Mouse (Mus musculus) embryonic facial prominence, embryonic 13.5 days (tissue): Measurements from ENCODE around the gene 9930022D16Rik. TPM values are rescaled to one million over a fixed set of nuclear protein-coding genes. Genes with fewer than 3 reads are reported as not detected.

Source experiments
- ATAC-seq: fragments of 200-750 bp; cut with Nextera tagmentation; 2 replicates; pipeline ENCODE4 v1.8.0; 2017; ENCODE audit warnings: low read depth; ENCODE audit not compliant: insufficient number of reproducible peaks, insufficient read depth, low FRiP score, low TSS enrichment
- H3K27ac ChIP-seq: fragments of 300-500 bp; sonication (generic); 2 replicates; pipeline ENCODE4 v1.5.1; 2015; ENCODE audit warnings: moderate library complexity, mild to moderate bottlenecking, inconsistent platforms
- H3K27me3 ChIP-seq: fragments of 300-500 bp; sonication (generic); 2 replicates; pipeline ENCODE4 v1.6.1; 2015; ENCODE audit warnings: mild to moderate bottlenecking, inconsistent platforms
- H3K36me3 ChIP-seq: fragments of 300-500 bp; sonication (generic); 2 replicates; pipeline ENCODE4 v1.6.1; 2015; ENCODE audit warnings: mild to moderate bottlenecking, inconsistent platforms
- H3K4me1 ChIP-seq: fragments of 300-500 bp; sonication (generic); 2 replicates; pipeline ENCODE4 v1.6.1; 2015; ENCODE audit warnings: inconsistent platforms
- H3K4me2 ChIP-seq: fragments of 300-500 bp; sonication (generic); 2 replicates; pipeline ENCODE4 v1.6.1; 2015; ENCODE audit warnings: moderate library complexity, mild to moderate bottlenecking, inconsistent platforms
- H3K4me3 ChIP-seq: fragments of 300-500 bp; sonication (generic); 2 replicates; pipeline ENCODE4 v1.5.1; 2015; ENCODE audit warnings: mild to moderate bottlenecking, inconsistent platforms
- H3K9ac ChIP-seq: fragments of 300-500 bp; sonication (generic); 2 replicates; pipeline ENCODE4 v1.6.1; 2015; ENCODE audit warnings: mild to moderate bottlenecking, inconsistent platforms
- H3K9me3 ChIP-seq: fragments of 300-500 bp; sonication (generic); 2 replicates; pipeline ENCODE4 v1.6.1; 2016; ENCODE audit warnings: inconsistent platforms
- WGBS: fragments of 180-500 bp; shearing (Covaris S2); methylation state at CpG from one replicate; pipeline ENCODE4 v1.1.7; 2015; ENCODE audit warnings: mixed read lengths; 5-methylcytosine and 5-hydroxymethylcytosine counted together
- polyA plus RNA-seq: library from polyadenylated mRNA; unstranded; fragments of >200 nt; fragmentation: Nextera tagmentation; extraction: Ambion mirVana; gene quantifications from 2 replicates; pipeline ENCODE4 v1.2.1, GENCODE M21; 2015

The 9930022D16Rik gene
- polyA plus RNA-seq, 1 experiment from 2014 or later, result not detected

GRCm38 (mm10) chr11:109385296-109385695 is 28.4 kb upstream of the 9930022D16Rik start:
- no peaks in the 10 kb centered on the region for H3K9me3 ChIP-seq
- H3K9ac ChIP-seq, result no peak overlapping the region
- no peak overlapping the region for H3K4me3 ChIP-seq
- H3K27ac ChIP-seq, result no peak overlapping the region
- peaks cover 20% of the 10 kb centered on the region for H3K4me1 ChIP-seq
- 0 out of 2 replicates have a peak, but pooled peaks cover 3% of the 10 kb centered on the region for H3K36me3 ChIP-seq
- no peak for ATAC-seq
- WGBS, result 76% methylated on average over 8 of the region's 8 CpGs
- no peak overlapping the region for H3K4me2 ChIP-seq
- no peaks in the 10 kb centered on the region for H3K27me3 ChIP-seq

GRCm38 (mm10) chr11:109389046-109389445 is 24.7 kb upstream of the 9930022D16Rik start:
- WGBS, result 94% methylated on average over 5 of the region's 5 CpGs

GRCm38 (mm10) chr11:109391200-109391599 is 22.5 kb upstream of the 9930022D16Rik start:
- no peaks in the 10 kb centered on the region for H3K27me3 ChIP-seq
- no peak overlapping the region for H3K4me2 ChIP-seq
- H3K4me3 ChIP-seq, result no peak overlapping the region
- WGBS, result 74% methylated on average over 7 of the region's 7 CpGs
- H3K36me3 ChIP-seq, result peaks cover 28% of the 10 kb centered on the region
- H3K27ac ChIP-seq, result no peak overlapping the region
- H3K4me1 ChIP-seq, result peaks cover 3% of the 10 kb centered on the region; the same call in 1 of the 2 replicates
- no peak overlapping the region for H3K9ac ChIP-seq
- H3K9me3 ChIP-seq, result no peaks in the 10 kb centered on the region
- no peak for ATAC-seq

More at GRCm38 (mm10) chr11:109389046-109389445, 24.7 kb upstream of the 9930022D16Rik start:
- H3K4me1 ChIP-seq, result peaks cover 20% of the 10 kb centered on the region
- no peak overlapping the region for H3K4me2 ChIP-seq
- H3K27me3 ChIP-seq, result no peaks in the 10 kb centered on the region
- no peak overlapping the region for H3K27ac ChIP-seq
- H3K9me3 ChIP-seq, result no peaks in the 10 kb centered on the region
- H3K9ac ChIP-seq, result no peak overlapping the region
- no peak overlapping the region for H3K4me3 ChIP-seq
- no peak for ATAC-seq
- H3K36me3 ChIP-seq, result peaks cover 14% of the 10 kb centered on the region

GRCm38 (mm10) chr11:109391760-109392159 is 22.0 kb upstream of the 9930022D16Rik start:
- no peak overlapping the region for H3K4me3 ChIP-seq
- ATAC-seq, result no peak
- peaks cover 33% of the 10 kb centered on the region for H3K36me3 ChIP-seq
- H3K9ac ChIP-seq, result no peak overlapping the region
- no peaks in the 10 kb centered on the region for H3K9me3 ChIP-seq
- no peaks in the 10 kb centered on the region for H3K27me3 ChIP-seq
- WGBS, result 65% methylated on average over 7 of the region's 7 CpGs
- H3K27ac ChIP-seq, result no peak overlapping the region
- H3K4me1 ChIP-seq, result peaks cover 2% of the 10 kb centered on the region; the same call in 1 of the 2 replicates
- H3K4me2 ChIP-seq, result no peak overlapping the region

GRCm38 (mm10) chr11:109392601-109393000 is 21.1 kb upstream of the 9930022D16Rik start:
- ATAC-seq, result no peak
- Histone ChIP-seq H3K4me1 (no peaks in the 10 kb centered on the region; the same call in 1 of the 2 replicates), H3K4me3 (no peak overlapping the region), H3K27ac (no peak overlapping the region), H3K36me3 (peaks cover 42% of the 10 kb centered on the region), H3K9ac (no peak overlapping the region), H3K4me2 (no peak overlapping the region), H3K9me3 (no peaks in the 10 kb centered on the region), H3K27me3 (no peaks in the 10 kb centered on the region)
- 86% methylated on average over 9 of the region's 9 CpGs for WGBS

GRCm38 (mm10) chr11:109394758-109395157 is 19.0 kb upstream of the 9930022D16Rik start:
- Histone ChIP-seq H3K4me3 (no peak overlapping the region), H3K36me3 (peaks cover 59% of the 10 kb centered on the region), H3K27ac (no peak overlapping the region), H3K4me1 (no peaks in the 10 kb centered on the region), H3K9ac (no peak overlapping the region), H3K4me2 (no peak overlapping the region), H3K9me3 (no peaks in the 10 kb centered on the region), H3K27me3 (no peaks in the 10 kb centered on the region)
- 86% methylated on average over 9 of the region's 9 CpGs for WGBS
- ATAC-seq, result no peak

- Histone ChIP-seq H3K9me3 (no peaks in the 10 kb centered on the region), H3K27ac (no peak overlapping the region), H3K4me1 (no peaks in the 10 kb centered on the region), H3K4me2 (no peak overlapping the region), H3K9ac (no peak overlapping the region), H3K27me3 (no peaks in the 10 kb centered on the region), H3K4me3 (no peak overlapping the region), H3K36me3 (peaks cover 63% of the 10 kb centered on the region)
- no peak for ATAC-seq
- 89% methylated on average over 9 of the region's 9 CpGs for WGBS
Observed at GRCm38 (mm10) chr11:109395291-109395690, 18.4 kb upstream of the 9930022D16Rik start.

GRCm38 (mm10) chr11:109406431-109406830 is 7.3 kb upstream of the 9930022D16Rik start:
- no peak overlapping the region for H3K27ac ChIP-seq
- ATAC-seq, result no peak
- no peaks in the 10 kb centered on the region for H3K36me3 ChIP-seq
- H3K4me2 ChIP-seq, result no peak overlapping the region
- no peaks in the 10 kb centered on the region for H3K9me3 ChIP-seq
- H3K4me3 ChIP-seq, result no peak overlapping the region
- WGBS, result 88% methylated on average over 5 of the region's 5 CpGs
- no peak overlapping the region for H3K9ac ChIP-seq
- H3K27me3 ChIP-seq, result no peaks in the 10 kb centered on the region
- no peaks in the 10 kb centered on the region for H3K4me1 ChIP-seq

GRCm38 (mm10) chr11:109410197-109410980 is 3.3 kb upstream of the 9930022D16Rik start:
- 88% methylated on average over 15 of the region's 15 CpGs for WGBS
- ATAC-seq, result no peak
- no peaks in the 10 kb centered on the region for H3K36me3 ChIP-seq
- H3K27me3 ChIP-seq, result no peaks in the 10 kb centered on the region
- no peaks in the 10 kb centered on the region for H3K9me3 ChIP-seq
- H3K4me2 ChIP-seq, result no peak overlapping the region
- H3K4me1 ChIP-seq, result no peaks in the 10 kb centered on the region
- no peak overlapping the region for H3K27ac ChIP-seq
- no peak overlapping the region for H3K4me3 ChIP-seq
- no peak overlapping the region for H3K9ac ChIP-seq

- H3K9me3 ChIP-seq, result no peaks in the 10 kb centered on the region
- H3K4me2 ChIP-seq, result no peak overlapping the region
- H3K4me3 ChIP-seq, result no peak overlapping the region
- H3K9ac ChIP-seq, result no peak overlapping the region
- 85% methylated on average over 5 of the region's 5 CpGs for WGBS
- no peak for ATAC-seq
- H3K27ac ChIP-seq, result no peak overlapping the region
- peaks cover 5% of the 10 kb centered on the region for H3K27me3 ChIP-seq
- H3K36me3 ChIP-seq, result no peaks in the 10 kb centered on the region
- no peaks in the 10 kb centered on the region for H3K4me1 ChIP-seq
Observed at GRCm38 (mm10) chr11:109414802-109415201, 1.1 kb downstream of the 9930022D16Rik start.

GRCm38 (mm10) chr11:109416709-109417420 is 3.1 kb downstream of the 9930022D16Rik start:
- Histone ChIP-seq H3K4me3 (no peak overlapping the region), H3K27me3 (peaks cover 8% of the 10 kb centered on the region), H3K27ac (no peak overlapping the region), H3K36me3 (no peaks in the 10 kb centered on the region), H3K4me1 (no peaks in the 10 kb centered on the region), H3K4me2 (no peak overlapping the region), H3K9ac (no peak overlapping the region), H3K9me3 (no peaks in the 10 kb centered on the region)
- WGBS, result 84% methylated on average over 8 of the region's 8 CpGs
- no peak for ATAC-seq
